Mouse (Mus musculus) layer of hippocampus, adult 18-20 months (tissue): Measurements from ENCODE around the gene Kcnmb1. TPM values are rescaled to one million over a fixed set of nuclear protein-coding genes. Genes with fewer than 3 reads are reported as not detected.

Source experiments
- DNase-seq, 2 experiments: peaks; one replicate each; pipeline ENCODE4 v3.0.0; 2022; ENCODE audit warnings: low spot score in 2 of 2
- long read RNA-seq: library from polyadenylated mRNA; stranded (forward); transcript quantifications from one replicate; pipeline ENCODE4 v2.0.0, GENCODE M21; 2021
- total RNA-seq, 2 experiments: library from RNA; stranded (reverse); gene quantifications; 2 replicates each; pipeline ENCODE4 v1.2.3; 2021

Kcnmb1 gene
- total RNA-seq = under 1 TPM; 0.27 to 0.28 TPM
- long read RNA-seq, full-length matches to known transcripts = 1 of 1 reads
- long read RNA-seq, partial matches to known transcripts = 0 of 1 reads
- long read RNA-seq, other reads (novel, unspliced or antisense) = 0 of 1 reads

GRCm38 (mm10) chr11:33962688-33963407 lies at the start of gene Kcnmb1:
Kcnmb1 (plus strand) TSS chr11:33963013.
- DNase-seq = no peak

GRCm38 (mm10) chr11:33913061-33913460 lies 49.8 kb upstream of the Kcnmb1 start:
- no peak for DNase-seq

GRCm38 (mm10) chr11:33914216-33914615 lies 48.6 kb upstream of the Kcnmb1 start:
- DNase-seq = no peak

- peak; percentile 31 to 79 for DNase-seq
These were observed 45.2 kb upstream of the Kcnmb1 start for GRCm38 (mm10) chr11:33917574-33917973.

- DNase-seq = no peak
These were observed 44.4 kb upstream of the Kcnmb1 start for GRCm38 (mm10) chr11:33918424-33918823.

GRCm38 (mm10) chr11:33919826-33920225 lies 43.0 kb upstream of the Kcnmb1 start:
- no peak for DNase-seq

GRCm38 (mm10) chr11:33921451-33921850 lies 41.4 kb upstream of the Kcnmb1 start:
- no peak for DNase-seq

GRCm38 (mm10) chr11:33923031-33923430 lies 39.8 kb upstream of the Kcnmb1 start:
- DNase-seq = no peak

GRCm38 (mm10) chr11:33925778-33926177 lies 37.0 kb upstream of the Kcnmb1 start:
- no peak for DNase-seq

GRCm38 (mm10) chr11:33926551-33926950 lies 36.3 kb upstream of the Kcnmb1 start:
- no peak for DNase-seq

GRCm38 (mm10) chr11:33927321-33927720 lies 35.5 kb upstream of the Kcnmb1 start:
- DNase-seq = no peak

- DNase-seq = no peak
These were observed 35.0 kb upstream of the Kcnmb1 start for GRCm38 (mm10) chr11:33927836-33928235.

GRCm38 (mm10) chr11:33928658-33929057 lies 34.2 kb upstream of the Kcnmb1 start:
- no peak for DNase-seq

- DNase-seq = no peak
These were observed 33.4 kb upstream of the Kcnmb1 start for GRCm38 (mm10) chr11:33929412-33929811.

GRCm38 (mm10) chr11:33931836-33932385 lies 30.9 kb upstream of the Kcnmb1 start:
- DNase-seq = no peak

- DNase-seq = peak in 1 of 2 experiments; percentile 30
These were observed 30.3 kb upstream of the Kcnmb1 start for GRCm38 (mm10) chr11:33932386-33933111.

GRCm38 (mm10) chr11:33934286-33934685 lies 28.5 kb upstream of the Kcnmb1 start:
- no peak for DNase-seq

GRCm38 (mm10) chr11:33937641-33938040 lies 25.2 kb upstream of the Kcnmb1 start:
- no peak for DNase-seq

GRCm38 (mm10) chr11:33938561-33939274 lies 24.1 kb upstream of the Kcnmb1 start:
- DNase-seq = peak; percentile 11 to 38

GRCm38 (mm10) chr11:33939456-33940113 lies 23.2 kb upstream of the Kcnmb1 start:
- no peak for DNase-seq

GRCm38 (mm10) chr11:33943565-33943964 lies 19.2 kb upstream of the Kcnmb1 start:
- DNase-seq = no peak
